Mouse (Mus musculus): ENCODE results near the gene Slc25a34.

DNA sequence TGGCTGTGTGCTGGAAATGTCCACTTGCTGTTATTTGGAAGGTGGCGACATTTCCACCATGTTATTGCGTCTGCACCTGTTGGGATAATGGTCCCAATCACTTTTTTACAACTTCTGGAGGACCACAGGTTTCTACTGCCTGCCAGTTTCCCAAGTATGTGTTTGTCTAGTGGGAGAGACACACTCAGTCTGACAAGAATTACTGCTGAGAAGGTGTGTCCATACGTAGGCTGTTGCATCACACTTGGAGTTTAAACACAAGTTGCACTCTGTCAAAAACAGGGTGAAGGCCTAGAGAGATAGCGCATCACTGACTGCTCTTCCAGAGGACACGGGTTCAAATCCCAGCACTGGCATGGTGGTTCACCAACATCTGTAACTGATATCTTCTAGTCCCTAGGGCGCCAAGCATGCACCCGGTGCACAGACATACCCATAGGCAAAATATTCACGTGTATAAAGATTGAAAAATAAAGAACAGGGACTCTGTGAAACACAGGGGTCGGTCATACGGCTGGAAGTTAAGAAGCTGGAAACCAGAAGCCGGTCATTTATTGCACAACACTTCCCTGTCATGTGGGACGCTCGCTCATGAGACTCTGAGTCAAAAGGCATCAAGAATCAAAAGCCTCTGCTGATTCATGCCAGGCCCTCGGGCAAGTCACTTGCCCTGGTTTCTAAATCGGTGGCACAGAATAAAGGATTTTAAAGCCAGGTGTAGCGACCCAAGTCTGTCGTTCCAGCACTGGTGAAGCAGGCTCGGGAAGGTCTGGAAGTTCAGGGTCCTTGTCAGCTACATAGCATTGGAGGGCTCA is 46.5 kb upstream of the Slc25a34 start:
- TF ChIP-seq POLR2A (IDR thresholded peaks at IDR 0.05; ENCODE audit: borderline replicate concordance, insufficient read depth, low read length), result no peak
- TF ChIP-seq CTCF (IDR thresholded peaks at IDR 0.05; ENCODE audit: borderline replicate concordance, insufficient read depth, low read depth, low read length), result no peak

All from cerebellum, adult 2 months (tissue).